Mouse (Mus musculus): Measurements from ENCODE around the gene Ifngr1.

DNA sequence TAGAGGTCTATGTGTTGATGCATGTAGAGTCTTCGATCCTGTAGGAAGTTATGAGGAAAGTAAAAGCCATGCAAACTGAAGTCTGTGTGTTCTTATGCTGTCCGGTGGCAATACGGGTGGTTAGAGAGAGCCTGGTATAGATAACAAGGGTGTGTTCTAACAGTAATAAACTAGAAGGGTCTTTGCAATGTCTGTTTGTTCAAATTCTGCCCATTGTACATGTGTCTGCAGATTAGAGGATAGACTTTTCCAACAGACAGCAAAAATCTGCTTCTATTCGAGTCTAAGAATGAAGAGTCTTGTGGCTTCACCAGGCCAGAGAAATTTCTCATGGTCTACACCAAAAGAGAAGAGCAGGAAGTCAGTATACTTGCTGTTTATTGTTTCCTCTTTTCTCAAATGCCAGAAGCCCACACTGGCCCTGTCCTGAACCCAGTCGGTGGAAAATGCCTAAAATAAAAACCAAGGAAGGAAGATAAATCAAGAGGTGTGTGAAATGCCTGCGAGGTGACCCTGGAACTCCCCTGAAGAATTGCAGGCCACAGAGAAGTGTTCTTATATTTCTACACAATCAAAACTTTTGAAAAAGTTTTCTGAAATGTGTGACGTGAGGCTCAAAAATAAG, 8.8 kb upstream of the Ifngr1 start:
- TF ChIP-seq POLR2A (IDR thresholded peaks at IDR 0.05; ENCODE audit: extremely low read depth, insufficient read depth, low read length) (no peak), CTCF (IDR thresholded peaks at IDR 0.05; ENCODE audit: extremely low read depth, insufficient read depth, low read length) (no peak)
